Mouse (Mus musculus) adrenal gland, adult 18-20 months (tissue): ENCODE measurements at regions not wholly inside any gene's neighbourhood (a gene's known extent, or its start where the extent isn't known, plus 50 kb on each side); places are given as distances from the start of the nearest gene placed in this dataset.

Source experiments
- DNase-seq, 2 experiments: peaks; one replicate each; pipeline ENCODE4 v3.0.0; 2021 to 2022; ENCODE audit warnings: low spot score in 2 of 2

DNA sequence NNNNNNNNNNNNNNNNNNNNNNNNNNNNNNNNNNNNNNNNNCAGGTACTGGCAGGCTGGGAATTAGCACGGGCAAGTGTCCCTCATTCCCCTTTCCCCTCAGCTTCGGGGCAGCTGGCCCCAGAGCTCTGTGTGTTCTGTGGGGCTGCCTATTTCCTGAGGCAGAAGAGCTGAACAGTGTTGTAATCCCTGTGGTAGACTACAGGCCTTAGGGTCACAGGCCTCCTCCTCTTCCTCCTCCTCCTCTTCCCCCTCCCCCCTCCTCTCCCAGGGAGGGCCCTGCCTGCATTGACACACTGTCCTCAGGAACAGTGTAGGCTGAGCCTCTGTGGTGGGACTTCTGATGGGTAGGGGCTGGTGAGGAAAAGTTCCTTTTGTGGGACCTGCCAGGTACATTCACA is 247.7 kb downstream of the Uaca start:
- no peak for DNase-seq

- DNase-seq, result no peak
Observed at GRCm38 (mm10) chr9:61044983-61045382, 250.6 kb downstream of the Uaca start.

- DNase-seq, result peak; percentile 77 to 85
Observed at GRCm38 (mm10) chr9:61046517-61046916, 252.2 kb downstream of the Uaca start.

DNA sequence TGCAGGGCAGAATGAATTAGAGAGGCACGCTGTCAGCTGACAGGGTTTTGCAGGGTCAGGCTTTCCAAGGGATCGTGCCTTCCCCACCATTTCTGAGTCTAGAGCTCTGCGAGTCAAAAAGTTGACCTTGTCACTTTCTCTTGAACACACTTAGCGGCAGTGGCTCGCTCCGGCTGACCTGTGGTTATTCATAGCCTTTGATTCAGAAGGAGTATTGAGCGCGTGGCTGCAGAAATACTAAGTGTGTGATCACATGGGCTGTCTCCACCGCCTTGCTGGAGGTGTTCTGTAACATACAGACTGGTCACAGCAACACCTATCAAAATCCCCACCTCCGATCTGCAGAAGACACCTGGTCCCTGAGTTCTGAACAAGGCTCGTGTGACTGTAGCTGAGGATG is 252.9 kb downstream of the Uaca start:
- no peak for DNase-seq

DNA sequence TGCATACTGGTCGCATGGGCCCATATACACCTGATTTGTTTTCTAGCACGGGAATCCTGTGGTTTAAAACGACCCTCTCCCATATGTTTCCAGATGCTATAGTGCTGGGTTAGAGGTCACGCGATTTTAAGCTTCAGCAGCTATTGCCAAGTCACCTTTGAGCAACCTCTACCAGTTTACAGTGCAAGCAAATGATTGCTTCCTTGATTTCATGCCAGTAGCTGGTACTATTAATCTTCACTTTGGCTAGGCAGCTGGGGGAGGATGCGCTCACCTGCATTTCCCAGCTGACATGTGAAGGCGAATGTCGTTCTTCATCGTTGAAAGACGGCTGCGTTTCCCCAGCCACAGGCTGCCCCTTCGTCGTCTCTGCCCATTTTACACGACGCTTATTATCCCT is 254.2 kb downstream of the Uaca start:
- DNase-seq, result no peak

DNA sequence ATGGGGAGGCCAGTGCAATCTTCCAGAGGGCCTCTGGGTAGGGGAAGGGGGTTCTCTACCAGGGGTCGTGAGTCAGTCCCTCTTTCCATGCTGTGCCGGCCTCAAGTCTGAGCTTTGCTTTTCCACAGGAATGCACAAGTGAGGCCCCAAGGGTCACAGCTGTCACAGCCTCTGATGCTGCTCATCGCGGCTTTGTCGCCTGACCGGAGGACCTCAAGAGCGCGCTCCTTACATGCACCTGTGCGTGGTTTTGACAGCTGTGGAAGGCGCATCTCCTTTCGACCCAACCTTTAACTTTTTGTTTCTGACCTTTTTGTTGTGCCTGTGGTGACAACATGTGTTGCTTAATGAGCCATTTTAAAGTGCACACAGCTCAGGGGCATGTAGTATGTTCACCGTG is 258.3 kb downstream of the Uaca start:
- DNase-seq, result no peak

DNA sequence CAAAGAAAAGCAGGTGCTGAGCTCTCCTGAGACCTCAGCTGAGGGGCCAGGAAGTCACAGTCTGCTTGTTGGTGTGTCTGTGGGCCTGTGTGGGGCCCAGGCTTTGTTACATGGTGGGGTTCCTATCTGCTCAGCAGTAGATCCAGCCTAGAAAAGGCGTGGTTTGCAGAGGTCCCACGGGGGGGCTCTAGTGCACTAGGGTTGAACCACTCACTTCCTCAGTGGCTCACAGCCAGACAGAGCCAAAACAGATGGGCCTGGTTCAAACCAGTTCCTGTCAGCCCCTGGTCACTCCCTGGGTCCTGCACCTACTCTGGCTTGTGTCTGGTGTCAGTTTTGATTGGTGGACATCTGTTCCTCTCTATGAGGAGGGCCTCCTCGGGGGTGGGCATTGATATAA is 260.1 kb downstream of the Uaca start:
- peak in 1 of 2 experiments; percentile 45 for DNase-seq

- DNase-seq, result no peak
Observed at GRCm38 (mm10) chr9:61055392-61055791, 261.1 kb downstream of the Uaca start.

- no peak for DNase-seq
Observed at GRCm38 (mm10) chr9:61055928-61056730, 261.8 kb downstream of the Uaca start.

DNA sequence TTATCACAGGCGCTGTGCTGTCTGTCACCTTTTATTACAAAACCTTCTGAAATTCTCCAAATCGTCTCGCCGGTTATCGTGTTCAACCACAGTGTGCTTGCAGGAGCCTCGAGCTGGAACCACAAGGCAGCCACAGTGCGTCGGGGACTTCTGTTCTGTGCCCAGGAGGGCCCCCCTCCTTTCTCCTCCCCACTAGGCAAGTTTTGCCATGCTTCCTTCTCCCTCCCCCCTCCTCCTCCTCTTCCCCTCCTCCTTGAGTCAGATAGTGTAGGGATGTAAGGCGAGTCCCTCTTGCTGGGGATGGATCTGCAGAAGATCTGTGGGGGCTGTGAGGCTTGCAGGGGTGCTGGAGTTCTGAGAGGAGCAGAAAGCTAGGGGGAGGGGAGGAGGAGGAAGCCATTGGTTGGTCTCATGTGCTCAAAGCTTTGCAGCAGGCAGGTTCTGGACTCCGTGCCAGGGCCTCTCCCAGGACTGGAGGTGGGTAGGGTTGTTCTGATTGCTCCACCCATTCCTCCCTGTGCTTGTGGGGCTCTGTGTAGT is 262.5 kb downstream of the Uaca start:
- no peak for DNase-seq

- DNase-seq, result no peak
Observed at GRCm38 (mm10) chr9:61059225-61059624, 264.9 kb downstream of the Uaca start.

DNA sequence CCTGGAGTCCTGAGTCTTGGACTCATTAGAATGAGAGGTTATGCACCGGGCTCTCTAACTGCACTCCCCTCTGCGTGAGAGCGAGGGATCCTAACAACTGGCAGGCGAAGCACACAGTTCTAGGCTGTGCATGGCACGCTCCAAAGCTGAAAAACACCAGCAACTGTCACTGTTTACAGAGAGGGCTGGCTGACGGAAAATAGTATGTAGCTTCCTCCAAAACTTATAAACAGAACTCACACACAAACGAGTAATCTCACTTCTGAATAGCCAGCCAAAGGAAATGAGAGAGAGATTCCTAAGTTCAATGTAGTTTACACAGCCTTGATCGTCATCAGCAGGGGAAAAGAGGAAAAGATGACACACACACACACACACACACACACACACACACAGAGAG is 266.6 kb downstream of the Uaca start:
- no peak for DNase-seq

- no peak for DNase-seq
Observed at GRCm38 (mm10) chr9:61064714-61065305, 270.5 kb downstream of the Uaca start.

GRCm38 (mm10) chr9:61069553-61070314 is 275.4 kb downstream of the Uaca start:
- DNase-seq, result no peak

GRCm38 (mm10) chr9:61070315-61070707 is 276.0 kb downstream of the Uaca start:
- no peak for DNase-seq

- no peak for DNase-seq
Observed at GRCm38 (mm10) chr9:61070861-61071260, 276.5 kb downstream of the Uaca start.

- no peak for DNase-seq
Observed at GRCm38 (mm10) chr9:61073482-61073881, 279.1 kb downstream of the Uaca start.

DNA sequence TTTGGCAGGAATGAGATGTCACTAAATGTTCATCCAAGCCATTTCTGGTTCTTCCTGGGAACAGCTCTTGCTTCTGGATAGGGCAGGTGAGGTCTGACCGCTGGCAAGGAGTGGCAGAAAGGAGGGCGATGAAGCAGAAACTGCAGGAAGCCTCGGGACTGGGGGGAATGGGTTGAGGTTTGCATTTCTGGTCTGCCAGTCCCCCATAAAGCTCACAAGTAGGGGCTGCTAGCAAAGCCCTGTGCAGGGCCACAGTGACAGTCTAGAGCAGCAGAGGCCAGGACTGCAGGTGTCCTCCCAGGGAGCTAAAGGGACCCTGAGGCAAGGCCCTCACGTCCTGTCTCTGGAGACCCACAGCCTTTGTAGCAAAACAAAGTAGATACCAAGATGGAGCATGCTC is 280.7 kb downstream of the Uaca start:
- no peak for DNase-seq

DNA sequence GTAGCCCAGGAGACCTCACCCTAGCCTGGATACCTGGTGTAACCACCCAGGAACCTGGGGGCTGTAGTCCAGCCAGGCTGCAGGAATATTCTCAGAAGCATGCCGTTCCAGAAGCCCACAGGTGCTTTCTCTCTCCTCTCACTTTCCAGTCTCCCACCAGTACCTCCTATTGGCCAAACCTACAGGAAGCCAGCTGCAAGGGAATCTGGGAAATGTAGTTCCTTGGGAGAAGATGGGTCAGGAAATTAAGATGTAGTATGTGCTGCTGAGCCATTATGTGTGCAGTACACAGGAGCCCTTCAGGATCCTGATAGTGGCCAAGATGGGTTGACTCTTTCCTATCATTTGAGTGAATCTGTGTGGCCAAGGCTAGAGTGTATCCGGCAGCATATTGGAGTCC is 282.8 kb downstream of the Uaca start:
- no peak for DNase-seq

- DNase-seq, result no peak
Observed at GRCm38 (mm10) chr9:61077807-61078206, 283.5 kb downstream of the Uaca start.

GRCm38 (mm10) chr9:61081474-61082021 is 287.2 kb downstream of the Uaca start:
- no peak for DNase-seq
